Mouse (Mus musculus) thymus, adult 2 months (tissue): ENCODE data around the gene Ifi203. TPM values are rescaled to one million over a fixed set of nuclear protein-coding genes. Genes with fewer than 3 reads are reported as not detected.
A peak's percentile ranks its signal among the peaks of the same experiment; 100 is the strongest.
"Not testable (repeated sequence)": the region's sequence is repeated elsewhere in the genome, so short reads cannot be mapped to it uniquely, and the experiment has no call there.

ENCODE experiments used
- DNase-seq: peaks from one replicate; pipeline ENCODE4 v3.0.0; 2021
- H3K27ac ChIP-seq: fragments of 200-500 bp; 2 replicates; pipeline ENCODE4 v1.5.1; 2012; ENCODE audit warnings: low read length, control low read depth; ENCODE audit not compliant: control insufficient read depth, insufficient read depth
- H3K27me3 ChIP-seq: fragments of 200-500 bp; 2 replicates; pipeline ENCODE4 v1.6.1; 2012; ENCODE audit warnings: mild to moderate bottlenecking, low read length, moderate library complexity, mixed read lengths; ENCODE audit not compliant: control insufficient read depth, insufficient read depth
- H3K36me3 ChIP-seq: fragments of 200-500 bp; 2 replicates; pipeline ENCODE4 v1.6.1; 2012; ENCODE audit warnings: mild to moderate bottlenecking, low read length, moderate library complexity; ENCODE audit not compliant: control insufficient read depth, insufficient read depth
- H3K4me1 ChIP-seq: fragments of 200-500 bp; replicated peaks from 2 replicates; pipeline ENCODE4 v1.6.1; 2012; ENCODE audit warnings: low read length; ENCODE audit not compliant: control insufficient read depth, insufficient read depth
- H3K4me3 ChIP-seq: fragments of 200-500 bp; 2 replicates; pipeline ENCODE4 v1.5.1; 2012; ENCODE audit warnings: mild to moderate bottlenecking, low read length, control low read depth, moderate library complexity; ENCODE audit not compliant: control insufficient read depth, insufficient read depth
- CTCF ChIP-seq: fragments of 200-500 bp; IDR thresholded peaks from 2 replicates; pipeline ENCODE4 v1.5.1; 2012; ENCODE audit warnings: mild to moderate bottlenecking, control low read depth, low read length, moderate library complexity, borderline replicate concordance; ENCODE audit not compliant: control insufficient read depth, poor library complexity, insufficient read depth; ENCODE audit errors: extremely low read depth
- POLR2A ChIP-seq: fragments of 200-500 bp; IDR thresholded peaks from 2 replicates; pipeline ENCODE4 v1.6.1; 2012; ENCODE audit warnings: mild to moderate bottlenecking, low read length, control low read depth, moderate library complexity; ENCODE audit not compliant: control insufficient read depth, poor library complexity, insufficient read depth; ENCODE audit errors: extremely low read depth
- WGBS: fragments of 180-500 bp; shearing (Covaris S2); methylation state at CpG from one replicate; pipeline ENCODE4 v1.1.7; 2018; 5-methylcytosine and 5-hydroxymethylcytosine counted together
- polyA plus RNA-seq: library from polyadenylated mRNA; depleted of rRNA; stranded (reverse); fragments of >200 nt; gene quantifications from 2 replicates; pipeline ENCODE4 v1.2.3, GENCODE M21; 2012

Gene Ifi203
- polyA plus RNA-seq, 1 experiment, result 27.7 TPM

GRCm38 (mm10) chr1:173955071-173955796 lies 12.8 kb upstream of the Ifi203 start:
- Histone ChIP-seq H3K4me3 (no peak overlapping the region), H3K36me3 (no peaks in the 10 kb centered on the region), H3K27me3 (no peaks in the 10 kb centered on the region), H3K27ac (no peak overlapping the region), H3K4me1 (no peaks in the 10 kb centered on the region)
- TF ChIP-seq CTCF (no peak), POLR2A (no peak)
- WGBS, result 95% methylated on average over 2 of the region's 2 CpGs
- no peak for DNase-seq

GRCm38 (mm10) chr1:173953563-173953962 lies 11.1 kb upstream of the Ifi203 start:
- WGBS, result 98% methylated on average over 1 of the region's 1 CpGs
- DNase-seq, result no peak
- H3K27ac ChIP-seq, result no peak overlapping the region
- 0 out of 2 replicates have a peak, but pooled peaks cover 3% of the 10 kb centered on the region for H3K4me1 ChIP-seq
- no peak for TF ChIP-seq POLR2A
- no peak for TF ChIP-seq CTCF
- no peak overlapping the region for H3K4me3 ChIP-seq
- no peaks in the 10 kb centered on the region for H3K36me3 ChIP-seq
- no peaks in the 10 kb centered on the region for H3K27me3 ChIP-seq

- WGBS, result 9% methylated on average over 2 of the region's 2 CpGs
- H3K4me3 ChIP-seq, H3K36me3 ChIP-seq, H3K27ac ChIP-seq, H3K27me3 ChIP-seq, H3K4me1 ChIP-seq, DNase-seq: not testable (repeated sequence)
Measured at GRCm38 (mm10) chr1:173949044-173949443, 6.6 kb upstream of the Ifi203 start.

GRCm38 (mm10) chr1:173942780-173943066 lies 251 bp upstream of the Ifi203 start:
- H3K27me3 ChIP-seq, H3K27ac ChIP-seq, DNase-seq, H3K36me3 ChIP-seq, H3K4me1 ChIP-seq, H3K4me3 ChIP-seq: not testable (repeated sequence)

- peak overlapping the region; percentile 80; the same call in 1 of the 2 replicates for H3K27ac ChIP-seq
- not testable (repeated sequence) for H3K36me3 ChIP-seq, H3K27me3 ChIP-seq, DNase-seq, H3K4me1 ChIP-seq, H3K4me3 ChIP-seq
- 3% methylated on average over 2 of the region's 2 CpGs for WGBS
Measured at GRCm38 (mm10) chr1:173941522-173941921, 950 bp downstream of the Ifi203 start.

GRCm38 (mm10) chr1:173919279-173919678 lies 23.2 kb downstream of the Ifi203 start:
- not testable (repeated sequence) for H3K27ac ChIP-seq, H3K4me3 ChIP-seq, H3K4me1 ChIP-seq, H3K27me3 ChIP-seq, DNase-seq, H3K36me3 ChIP-seq
- 80% methylated on average over 3 of the region's 3 CpGs for WGBS

- H3K27me3 ChIP-seq, result no peaks in the 10 kb centered on the region
- WGBS, result 80% methylated on average over 2 of the region's 2 CpGs
- no peak overlapping the region for H3K4me3 ChIP-seq
- H3K36me3 ChIP-seq, result no peaks in the 10 kb centered on the region
- H3K27ac ChIP-seq, result no peak overlapping the region
- H3K4me1 ChIP-seq, result no peaks in the 10 kb centered on the region; the same call in 1 of the 2 replicates
- no peak for TF ChIP-seq POLR2A
- no peak for TF ChIP-seq CTCF
- no peak for DNase-seq
Measured at GRCm38 (mm10) chr1:173914559-173914958, 27.9 kb downstream of the Ifi203 start.

- DNase-seq, H3K36me3 ChIP-seq, H3K4me1 ChIP-seq, H3K4me3 ChIP-seq, H3K27me3 ChIP-seq, H3K27ac ChIP-seq: not testable (repeated sequence)
Measured at GRCm38 (mm10) chr1:173913256-173913791, 29.1 kb downstream of the Ifi203 start.

- H3K4me3 ChIP-seq, H3K27ac ChIP-seq, H3K4me1 ChIP-seq, DNase-seq, H3K36me3 ChIP-seq, H3K27me3 ChIP-seq: not testable (repeated sequence)
- 72% methylated on average over 6 of the region's 6 CpGs for WGBS
Measured at GRCm38 (mm10) chr1:173912548-173913255, 29.8 kb downstream of the Ifi203 start, which contains the start of gene Ifi211. Gene Ifi211, minus strand, starts transcription at chr1:173913046.
